Mouse (Mus musculus) c-Kit-positive CD71-positive TER-119-positive erythroid progenitor cells, embryonic 14.5 days (primary cell): ENCODE results near the gene Nek7.

Experiments
- DNase-seq: peaks from one replicate; pipeline ENCODE4 v3.0.0-alpha.2; 2013; ENCODE audit warnings: low spot score

Gene Nek7

DNA sequence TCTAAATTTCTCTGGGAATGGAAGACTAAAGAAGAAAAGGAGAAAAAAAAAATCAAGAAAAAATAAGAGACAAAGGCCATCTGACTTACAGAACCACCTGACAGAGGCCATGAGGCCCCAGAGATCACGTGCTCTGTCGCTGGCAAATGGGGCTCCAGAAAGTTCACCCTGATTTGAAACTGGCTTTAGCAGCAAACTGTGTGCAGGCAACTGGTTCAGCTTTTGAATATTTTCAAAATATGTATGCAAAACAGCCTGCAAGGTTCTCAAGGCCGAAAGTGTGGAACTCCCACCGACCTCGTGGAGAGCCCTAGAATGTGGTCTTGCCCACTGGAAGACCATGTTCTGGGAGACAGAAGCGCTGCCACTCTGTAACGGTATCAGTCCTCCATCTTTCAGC is 11.6 kb downstream of the Nek7 start:
- DNase-seq = no peak

DNA sequence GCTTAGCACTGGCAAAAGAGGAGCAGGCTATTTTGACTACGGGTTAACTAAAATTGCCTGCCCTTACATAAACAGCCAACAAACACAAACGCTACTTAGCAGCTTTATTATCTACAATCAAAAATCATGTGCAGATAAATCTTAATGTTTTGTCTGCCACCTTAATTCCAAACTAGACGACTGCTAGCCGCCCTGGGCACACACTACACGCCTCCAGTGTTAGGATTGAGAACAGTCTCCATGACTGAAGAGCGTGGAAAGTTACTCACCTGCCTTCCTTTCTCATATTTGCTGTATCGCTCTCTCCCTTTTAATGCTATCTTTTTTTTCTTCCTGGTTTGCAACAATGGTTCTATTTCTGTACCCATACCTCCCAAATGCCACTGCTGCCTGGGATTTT is 12.1 kb downstream of the Nek7 start:
- no peak for DNase-seq

DNA sequence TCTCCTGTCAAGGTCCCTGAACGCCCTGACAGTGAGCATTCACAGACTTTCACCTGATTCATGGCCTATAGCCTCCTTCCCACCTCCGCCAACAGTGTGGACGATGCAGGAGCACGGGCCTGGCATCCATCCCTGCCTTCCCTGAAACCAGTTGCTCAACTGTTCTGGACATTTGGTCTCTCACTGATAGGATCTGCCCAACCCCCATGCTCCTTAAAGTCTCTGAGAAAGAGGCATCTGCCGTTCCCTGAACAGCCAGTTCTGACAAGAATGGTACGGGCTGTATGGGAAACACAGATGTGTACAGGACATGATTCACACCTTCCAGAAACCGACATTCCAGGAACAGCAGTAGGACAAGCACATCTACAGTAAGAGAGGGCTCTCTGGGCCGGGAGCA is 13.2 kb downstream of the Nek7 start:
- DNase-seq = no peak

DNA sequence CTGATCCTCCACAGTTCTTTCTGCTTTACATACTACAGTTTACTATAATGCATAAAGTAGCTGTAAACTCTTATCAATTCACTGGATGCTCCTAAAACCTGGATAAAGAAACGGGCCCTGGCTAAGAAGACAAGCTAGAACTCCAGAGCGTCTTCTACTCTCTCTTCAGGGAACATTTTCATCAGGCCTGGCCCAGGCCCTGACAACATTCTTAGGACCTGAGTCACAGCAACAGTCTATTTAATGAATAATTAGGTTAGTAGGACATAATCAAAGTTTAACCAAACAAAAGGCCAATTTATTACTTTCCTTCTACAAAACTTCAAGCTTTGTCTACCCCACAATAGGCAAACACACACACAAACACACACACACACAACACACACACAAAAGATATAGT is 15.2 kb downstream of the Nek7 start:
- DNase-seq = no peak

- DNase-seq = no peak
These were observed 16.0 kb downstream of the Nek7 start for GRCm38 (mm10) chr1:138603974-138604373.

DNA sequence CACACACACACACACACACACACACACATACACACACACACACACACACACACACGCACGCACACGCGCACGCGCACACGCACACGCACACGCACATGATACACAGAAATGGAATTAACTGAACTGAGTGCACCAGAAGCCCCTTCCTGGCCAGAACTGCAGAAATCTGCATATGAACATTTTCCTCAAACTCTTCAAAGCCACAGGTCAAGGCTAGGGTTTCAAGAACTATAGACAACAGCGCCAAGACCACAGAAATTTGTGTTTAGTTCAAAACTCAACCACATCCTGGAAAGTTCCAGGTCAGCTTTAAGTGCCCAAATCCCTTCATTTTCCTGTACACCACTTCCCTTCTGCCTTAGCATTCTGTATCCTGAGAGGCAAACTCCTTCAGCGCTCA is 21.9 kb downstream of the Nek7 start:
- no peak for DNase-seq

- DNase-seq = no peak
These were observed 23.7 kb downstream of the Nek7 start for GRCm38 (mm10) chr1:138596127-138596706.

- no peak for DNase-seq
These were observed 25.0 kb downstream of the Nek7 start for GRCm38 (mm10) chr1:138594910-138595309.

DNA sequence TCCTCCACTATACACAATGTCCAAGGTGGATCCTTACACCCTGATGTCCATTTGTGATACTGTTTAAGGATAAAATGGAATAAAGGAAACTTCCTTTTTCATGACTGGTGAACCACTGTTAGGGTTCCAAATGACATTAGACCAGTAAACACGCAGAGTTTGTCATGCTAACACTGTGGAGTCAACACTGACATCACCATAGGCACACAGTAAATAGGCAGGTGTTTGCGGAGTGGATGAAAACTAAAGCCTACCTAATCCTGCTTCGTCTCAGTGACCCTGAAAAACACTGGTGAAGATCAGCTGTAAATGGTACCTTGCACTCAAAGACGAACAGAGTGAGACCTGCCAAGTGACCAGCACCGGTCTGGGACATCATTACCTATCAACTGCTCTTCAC is 26.0 kb downstream of the Nek7 start:
- DNase-seq = no peak

- no peak for DNase-seq
These were observed 27.5 kb downstream of the Nek7 start for GRCm38 (mm10) chr1:138592466-138592865.

DNA sequence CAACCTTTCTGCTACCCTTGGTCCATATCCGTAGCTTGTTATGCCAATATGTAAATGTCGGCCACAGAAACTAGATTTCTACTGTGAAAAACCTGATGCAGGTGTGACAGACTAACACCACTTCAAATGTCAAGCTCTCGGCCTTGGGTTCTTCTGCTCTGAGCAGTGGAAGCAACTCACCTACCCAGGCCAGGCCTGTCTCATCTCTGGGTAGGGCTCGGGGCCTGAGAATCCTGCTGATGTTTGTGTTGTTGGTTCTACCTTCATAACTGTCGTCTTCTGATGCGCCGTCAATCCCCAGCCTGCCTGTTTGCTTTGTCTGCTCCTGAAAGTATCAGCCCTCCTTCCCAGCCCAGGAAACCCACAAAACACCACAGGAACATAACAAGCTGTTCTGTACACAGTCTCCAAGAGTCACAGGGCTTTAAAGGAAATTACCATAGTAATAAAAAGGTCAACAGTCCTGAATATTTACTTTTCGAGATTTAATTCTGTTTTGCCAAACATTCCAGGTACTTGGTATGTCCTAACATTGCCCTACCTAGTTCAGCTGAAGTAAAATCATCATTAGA is 29.4 kb downstream of the Nek7 start:
- no peak for DNase-seq

DNA sequence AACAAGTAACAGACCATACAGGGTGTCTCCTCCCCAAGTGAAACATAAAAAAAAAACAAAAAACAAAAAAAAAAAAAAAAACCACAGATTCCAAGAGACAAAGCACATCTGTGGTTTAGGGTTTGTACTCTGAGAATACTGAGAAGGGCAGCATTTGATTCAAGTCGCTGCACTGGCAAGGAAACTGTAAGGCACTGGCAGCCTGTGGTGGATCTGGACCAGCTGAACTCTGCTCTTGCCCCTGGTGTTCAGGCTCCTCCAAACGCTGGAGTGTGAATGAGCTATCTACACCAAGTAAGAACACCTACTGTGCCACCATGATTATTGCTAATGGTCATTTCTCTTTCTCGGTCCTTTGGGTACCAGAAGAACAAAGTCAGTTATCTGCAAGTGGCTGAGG is 30.8 kb downstream of the Nek7 start:
- DNase-seq = no peak

DNA sequence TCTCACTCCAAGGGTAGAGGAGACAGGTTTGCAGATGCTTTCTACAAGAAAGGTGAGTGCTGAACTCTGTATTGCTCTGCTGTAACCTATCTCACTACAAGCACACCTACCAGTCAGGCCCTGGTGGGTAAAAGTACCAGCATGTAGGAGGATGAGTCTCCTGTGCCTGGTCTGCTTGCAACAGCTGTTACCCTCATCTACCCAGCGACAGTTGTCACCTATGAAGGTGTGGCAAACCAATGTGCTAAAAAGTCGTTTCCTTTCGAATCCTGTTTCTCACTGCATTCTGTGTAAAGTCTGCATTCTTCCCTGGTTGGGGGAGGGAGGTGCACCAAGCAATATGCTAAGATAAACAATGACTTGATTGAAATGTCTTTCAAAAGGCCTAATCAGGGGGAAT is 32.1 kb downstream of the Nek7 start:
- DNase-seq = no peak

GRCm38 (mm10) chr1:138586891-138587290 is 33.0 kb downstream of the Nek7 start:
- DNase-seq = no peak

DNA sequence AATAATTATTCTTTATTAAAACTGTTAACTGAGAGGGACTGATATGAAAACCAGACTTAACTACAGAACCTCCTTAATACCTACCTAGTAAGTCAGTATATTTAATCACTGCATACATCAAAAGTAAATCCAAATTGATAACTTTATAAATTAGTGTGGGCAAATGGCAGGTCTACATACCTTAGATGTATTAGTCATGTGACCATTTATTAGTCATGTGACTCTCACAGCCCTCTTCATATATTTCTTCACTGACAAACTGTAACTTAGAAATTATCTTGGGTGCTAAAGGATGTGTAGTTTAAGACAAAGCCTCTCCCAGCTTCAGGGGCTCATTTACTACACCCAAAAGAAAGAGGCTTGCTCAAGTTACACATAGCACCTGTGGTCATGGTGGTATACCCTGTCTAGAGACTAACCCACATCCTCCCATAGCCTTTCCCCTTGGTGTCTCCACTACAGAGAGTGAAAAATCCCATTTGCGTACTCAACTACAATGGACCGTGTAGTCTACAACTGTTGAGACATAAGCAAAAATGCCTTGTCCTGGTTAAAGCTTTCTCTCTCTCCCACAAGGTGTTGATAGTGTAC is 35.4 kb downstream of the Nek7 start:
- DNase-seq = no peak

- DNase-seq = no peak
These were observed 37.7 kb downstream of the Nek7 start for GRCm38 (mm10) chr1:138582225-138582624.

DNA sequence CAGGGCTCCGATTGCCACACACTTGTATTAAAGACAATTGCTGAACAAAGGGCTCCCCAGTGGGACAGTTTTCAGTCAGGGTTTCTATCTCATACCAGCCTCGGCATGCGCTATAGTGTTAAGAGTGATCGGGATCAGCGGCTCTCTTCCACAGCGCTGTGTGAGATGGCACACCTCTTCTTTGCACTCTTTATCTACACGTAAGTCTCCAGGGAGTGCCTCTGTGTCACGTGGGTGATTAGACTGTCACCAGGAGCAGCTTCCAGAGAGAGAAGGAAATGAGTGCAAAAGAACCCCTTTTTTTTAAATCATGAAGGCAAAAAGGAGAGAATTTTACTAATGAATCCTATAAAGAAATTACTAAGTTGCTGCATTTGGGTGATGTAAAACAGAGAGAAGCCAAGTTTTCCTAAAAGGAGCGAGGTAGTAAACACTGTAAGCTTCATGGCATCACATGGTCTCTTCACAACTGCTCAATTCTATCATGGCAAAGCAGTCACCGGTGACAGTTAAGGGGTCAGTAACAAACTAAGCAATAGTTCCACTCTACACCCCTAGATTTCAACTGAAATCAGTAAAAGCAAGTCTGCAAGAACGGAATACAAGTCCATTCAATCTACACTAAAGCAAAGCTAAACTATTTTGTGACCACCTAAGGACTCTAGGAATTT is 40.0 kb downstream of the Nek7 start:
- DNase-seq = peak; percentile 65

DNA sequence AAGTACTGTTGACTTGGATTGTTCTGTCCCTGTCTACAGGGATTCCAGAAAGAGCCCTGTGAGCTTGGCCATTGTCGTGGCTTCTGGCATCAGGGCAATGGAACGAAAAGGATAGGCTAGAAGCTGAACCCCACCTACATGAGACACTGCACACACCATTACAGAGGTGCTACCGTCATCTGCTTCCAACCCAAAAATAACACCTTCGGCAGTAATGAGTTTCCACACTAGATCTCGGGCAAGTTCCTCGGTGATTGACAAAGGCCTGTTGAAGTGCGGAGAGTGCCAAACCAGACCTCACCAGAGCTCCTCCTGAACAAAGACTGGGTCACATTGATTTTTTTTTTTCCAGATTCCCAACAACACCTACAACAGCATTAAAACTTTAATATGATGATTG is 40.7 kb downstream of the Nek7 start:
- no peak for DNase-seq

DNA sequence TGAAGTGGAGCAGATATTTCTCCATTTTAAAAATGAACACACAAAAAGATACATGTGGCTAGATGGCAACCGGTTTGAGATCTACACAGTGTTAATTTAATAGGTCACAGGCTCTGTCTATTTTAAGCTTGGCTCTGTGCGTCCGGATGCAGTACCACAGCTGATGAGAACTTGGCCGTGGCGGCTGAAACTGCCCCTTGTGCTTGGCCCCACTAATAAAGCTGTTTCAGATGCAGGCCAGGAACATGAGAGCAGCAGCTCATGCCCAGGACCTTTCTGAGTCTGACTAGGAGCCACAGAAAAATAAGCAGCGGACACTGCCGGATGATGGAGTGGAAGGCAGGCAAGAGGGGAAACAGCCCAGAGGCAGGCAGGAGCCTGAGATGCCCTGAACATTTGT is 43.1 kb downstream of the Nek7 start:
- no peak for DNase-seq

DNA sequence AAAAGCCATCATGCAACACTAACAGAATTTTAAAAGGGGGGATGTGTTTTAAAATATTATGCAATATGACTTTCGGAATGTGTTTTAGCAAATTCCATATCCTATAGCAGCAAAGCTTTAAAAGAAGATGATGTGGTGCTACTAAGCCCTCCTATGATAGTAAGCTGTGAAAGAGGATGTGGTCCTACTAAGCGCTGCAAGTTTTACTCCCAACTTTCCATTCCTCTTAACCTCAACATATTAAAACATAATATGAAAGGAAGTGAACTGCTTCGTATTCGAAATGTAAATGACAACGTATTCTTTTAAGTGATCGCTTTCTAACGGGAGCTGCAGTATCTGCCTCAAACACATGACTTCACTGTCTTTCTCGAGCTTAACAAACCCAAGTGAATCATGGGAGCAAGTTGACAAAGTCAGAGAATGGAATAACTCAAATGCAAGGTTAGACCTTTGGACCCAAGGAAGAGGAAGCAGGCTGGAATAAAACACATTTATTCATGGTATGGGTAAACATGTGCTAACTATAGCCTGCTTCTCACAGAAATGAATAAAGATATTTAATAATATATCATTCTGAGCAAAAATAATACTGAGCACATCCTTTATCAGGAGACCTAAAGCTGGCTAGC is 43.8 kb downstream of the Nek7 start:
- DNase-seq = no peak

DNA sequence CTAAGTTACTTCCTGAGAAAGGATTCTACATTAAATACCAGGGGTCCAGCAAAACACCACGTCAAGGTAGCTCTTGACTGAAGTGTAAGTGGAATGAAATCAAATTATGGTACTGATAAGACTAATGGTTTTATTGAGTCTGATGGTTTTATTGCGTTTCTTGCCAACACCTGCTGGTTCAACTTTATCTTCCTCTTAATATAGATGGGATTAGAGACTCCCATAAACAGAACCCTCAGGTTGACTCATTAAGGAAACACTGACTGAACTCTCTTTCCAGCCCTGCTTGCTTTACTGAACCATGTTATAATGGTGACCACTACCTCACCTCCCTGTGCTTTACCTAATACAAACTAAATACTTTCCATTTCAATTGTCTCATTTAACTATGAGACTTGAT is 44.3 kb downstream of the Nek7 start:
- no peak for DNase-seq

- no peak for DNase-seq
These were observed 48.2 kb downstream of the Nek7 start for GRCm38 (mm10) chr1:138571565-138572361.
